Mouse (Mus musculus) heart, postnatal 0 days (tissue): ENCODE measurements around the gene Gcgr.

Experiments used
- CTCF ChIP-seq: IDR thresholded peaks from 2 replicates; pipeline ENCODE4 v1.5.1; 2016; ENCODE audit warnings: antibody characterized with exemption, control low read depth, low read depth
- EP300 ChIP-seq: IDR thresholded peaks from 2 replicates; pipeline ENCODE4 v1.6.1; 2016; ENCODE audit warnings: antibody characterized with exemption, low read depth

DNA sequence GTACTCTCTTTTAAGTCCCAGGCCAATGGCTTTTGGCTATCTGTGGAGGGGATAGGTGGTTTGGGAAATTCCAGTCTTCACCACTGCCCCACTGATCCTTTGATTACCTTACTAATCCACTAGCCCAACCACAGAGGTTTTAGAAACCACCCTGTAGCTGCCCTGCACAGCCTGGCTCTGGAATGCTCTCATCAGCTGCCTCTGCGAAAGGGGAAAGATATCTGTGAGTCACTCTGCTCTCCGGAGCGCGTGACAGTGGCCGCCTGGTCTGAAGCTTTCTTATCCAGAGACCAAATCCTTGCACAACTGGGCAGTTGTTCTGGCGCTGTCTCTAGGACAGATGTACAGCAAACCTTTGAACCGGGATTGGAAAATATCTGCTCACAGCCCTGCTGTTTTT, 24.3 kb downstream of the Gcgr start:
- TF ChIP-seq CTCF, result no peak
- TF ChIP-seq EP300, result peak; percentile 66; the same call in 1 of the 2 replicates
